Mouse (Mus musculus): ENCODE results near the gene Prkab1.

Prkab1 gene

DNA sequence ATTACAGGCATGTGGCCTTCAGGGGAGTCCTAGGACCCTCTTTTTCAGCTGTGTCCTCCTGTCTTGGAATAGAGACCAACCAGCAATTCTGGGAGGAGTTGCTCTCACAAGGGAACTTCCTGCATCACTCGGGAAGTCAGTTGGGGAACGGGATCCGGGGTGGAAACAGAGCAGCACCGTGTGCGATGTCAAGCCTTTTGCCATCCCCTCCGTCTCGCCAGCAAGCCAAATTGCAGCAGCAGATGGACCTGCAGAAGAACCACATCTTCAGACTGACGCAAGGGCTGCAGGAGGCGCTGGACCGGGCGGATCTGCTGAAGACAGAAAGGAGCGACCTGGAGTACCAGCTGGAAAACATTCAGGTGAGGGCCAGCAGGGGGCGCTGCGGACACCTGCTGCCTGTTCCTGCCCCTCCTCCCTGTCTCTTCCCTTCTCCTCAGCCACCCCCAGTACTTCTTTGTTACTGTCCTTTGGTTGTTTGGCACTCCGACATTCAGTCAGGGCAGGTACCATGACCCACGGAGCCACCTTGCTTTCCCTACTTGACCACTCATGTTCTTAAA is 45.1 kb downstream of the Prkab1 start:
- no peak for DNase-seq (ENCODE audit: low read depth, low spot score)

DNA sequence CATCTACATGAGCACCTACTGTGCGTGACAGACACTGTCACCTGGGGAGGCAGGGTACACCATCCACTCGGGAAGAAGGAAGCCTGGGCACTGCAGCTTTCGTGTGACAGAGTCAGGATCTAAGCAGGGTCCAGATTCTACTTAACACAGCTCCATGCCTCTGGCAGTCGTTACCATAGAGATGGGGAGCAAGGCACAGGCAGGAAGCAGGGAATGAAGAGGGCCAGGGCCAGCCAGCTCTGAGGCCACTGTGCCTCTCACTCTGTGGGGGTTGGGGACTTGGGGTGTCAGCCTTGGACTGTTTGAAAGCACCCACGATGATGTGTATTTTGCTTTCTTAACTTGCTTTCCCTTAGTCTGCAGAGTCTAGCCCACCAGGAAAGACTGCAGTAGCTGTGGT is 46.1 kb downstream of the Prkab1 start:
- DNase-seq (ENCODE audit: low read depth, low spot score), result no peak

DNA sequence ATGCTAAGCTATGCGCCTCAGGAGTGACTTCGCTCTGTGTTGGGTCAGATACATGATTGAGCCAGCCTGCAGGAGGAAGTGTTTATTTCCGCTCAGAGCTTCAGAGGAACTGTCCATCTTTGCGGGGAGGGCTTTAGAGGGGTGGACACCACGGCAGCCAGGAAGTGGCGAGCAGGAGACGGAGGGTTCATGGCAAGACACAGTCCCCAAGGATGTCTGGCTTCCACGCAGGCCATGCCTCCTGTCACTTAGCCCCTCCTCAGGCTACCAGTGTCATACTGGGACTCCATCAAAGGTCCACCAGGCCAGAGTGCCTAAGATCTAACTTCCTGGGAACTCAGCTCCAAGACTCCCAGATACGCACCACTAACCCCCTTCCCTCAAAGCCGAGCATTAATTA is 46.6 kb downstream of the Prkab1 start:
- DNase-seq (ENCODE audit: low read depth, low spot score), result peak; percentile 21

DNA sequence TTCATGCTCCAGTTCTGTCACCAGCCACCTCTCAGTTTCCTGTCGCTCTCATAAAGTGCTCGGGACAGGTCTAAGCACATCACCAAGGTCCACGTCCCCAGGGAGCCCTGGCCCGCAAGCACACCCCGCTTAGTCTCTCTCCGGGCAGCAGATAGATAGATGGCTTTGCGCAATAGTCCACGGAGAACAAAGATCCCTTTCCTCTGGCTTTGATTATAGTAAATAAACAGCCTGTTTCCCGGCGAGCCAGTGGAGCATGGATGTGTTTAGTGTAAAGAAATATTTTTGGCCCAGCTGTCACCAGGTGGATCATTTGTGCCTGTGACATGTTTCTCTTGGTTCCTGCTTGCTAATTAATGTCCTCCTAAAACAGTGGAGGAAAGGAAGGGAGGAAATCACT is 47.0 kb downstream of the Prkab1 start:
- DNase-seq (ENCODE audit: low read depth, low spot score), result no peak

DNA sequence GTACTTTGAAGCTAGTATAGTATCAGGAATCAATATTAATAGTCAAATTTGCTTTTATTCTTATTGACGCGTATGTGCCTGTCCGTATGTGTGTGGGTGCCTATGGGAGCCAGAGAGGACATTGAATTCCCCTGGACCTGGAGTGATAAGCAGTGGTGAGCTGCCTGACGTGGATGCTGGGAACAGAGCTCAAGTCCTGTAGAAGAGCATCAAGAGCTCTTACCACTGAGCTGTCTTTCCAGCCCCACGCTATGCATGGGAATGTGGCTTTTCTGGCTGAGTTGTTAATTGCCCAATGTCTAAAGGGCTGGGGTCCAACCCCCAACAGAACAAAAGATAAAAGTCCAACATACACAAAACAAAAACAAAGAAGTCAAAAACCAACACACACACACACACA is 47.9 kb downstream of the Prkab1 start:
- no peak for DNase-seq (ENCODE audit: low read depth, low spot score)

DNA sequence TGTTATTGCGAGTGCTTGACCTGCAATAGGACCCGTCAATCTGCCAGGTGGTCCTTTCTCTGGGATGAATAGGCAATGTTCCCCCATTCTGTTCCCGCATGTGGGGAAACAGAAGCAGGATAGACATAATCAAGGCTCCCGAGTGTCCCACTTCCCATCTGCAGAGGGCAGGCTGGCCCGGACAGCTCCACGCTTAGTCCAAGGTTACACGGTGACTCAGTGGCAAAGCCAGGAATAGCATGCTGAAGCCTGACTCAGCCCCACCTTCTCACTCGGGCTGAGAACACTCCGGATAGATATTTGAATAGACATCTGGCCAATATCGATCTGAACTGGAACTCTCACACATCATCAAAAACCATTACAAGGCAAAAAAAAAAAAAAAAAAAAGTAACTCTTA is 48.6 kb downstream of the Prkab1 start:
- DNase-seq (ENCODE audit: low read depth, low spot score), result no peak

DNA sequence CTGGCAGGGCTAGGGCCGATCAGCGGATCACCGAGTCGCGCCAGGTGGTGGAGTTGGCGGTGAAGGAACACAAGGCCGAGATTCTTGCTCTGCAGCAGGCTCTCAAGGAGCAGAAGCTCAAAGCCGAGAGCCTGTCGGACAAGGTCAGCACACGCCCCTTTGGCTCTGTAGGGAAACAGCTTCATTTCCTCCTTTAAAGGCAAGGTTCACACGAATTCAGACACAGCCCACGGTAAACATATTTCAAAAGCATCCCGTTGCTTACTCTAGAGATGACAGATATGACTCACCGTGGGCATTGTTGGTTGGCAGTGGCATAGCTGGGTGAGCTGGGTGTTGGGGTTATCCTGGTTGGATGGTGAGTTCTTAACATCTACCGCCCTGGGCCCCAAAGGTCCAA is 53.1 kb downstream of the Prkab1 start:
- no peak for DNase-seq (ENCODE audit: low read depth, low spot score)

Measured in skeletal muscle tissue, adult 2 months (tissue).